Mouse (Mus musculus) right cerebral cortex, postnatal 4 days (tissue): ENCODE results near the gene Ttc26.

Experiments used
- DNase-seq: peaks from one replicate; pipeline ENCODE4 v3.0.0-alpha.2; 2022

Gene Ttc26

GRCm38 (mm10) chr6:38381129-38381771 is at the start of gene Ttc26:
Gene Ttc26, plus strand, starts transcription at chr6:38381469.
- DNase-seq: peak; percentile 89

- DNase-seq: no peak
These were observed 46.0 kb upstream of the Ttc26 start for GRCm38 (mm10) chr6:38335264-38335663.

GRCm38 (mm10) chr6:38337166-38337705 is 44.0 kb upstream of the Ttc26 start:
- DNase-seq: no peak

GRCm38 (mm10) chr6:38337951-38338350 is 43.3 kb upstream of the Ttc26 start:
- no peak for DNase-seq

- no peak for DNase-seq
These were observed 42.2 kb upstream of the Ttc26 start for GRCm38 (mm10) chr6:38339078-38339477.

GRCm38 (mm10) chr6:38341751-38342665 is 39.3 kb upstream of the Ttc26 start:
- DNase-seq: no peak

- no peak for DNase-seq
These were observed 38.6 kb upstream of the Ttc26 start for GRCm38 (mm10) chr6:38342666-38342992.

GRCm38 (mm10) chr6:38343581-38343980 is 37.7 kb upstream of the Ttc26 start:
- no peak for DNase-seq

- DNase-seq: no peak
These were observed 37.1 kb upstream of the Ttc26 start for GRCm38 (mm10) chr6:38344006-38344670.

GRCm38 (mm10) chr6:38345796-38346195 is 35.5 kb upstream of the Ttc26 start:
- no peak for DNase-seq

- DNase-seq: no peak
These were observed 33.4 kb upstream of the Ttc26 start for GRCm38 (mm10) chr6:38347875-38348274.

- DNase-seq: no peak
These were observed 32.3 kb upstream of the Ttc26 start for GRCm38 (mm10) chr6:38348811-38349453.

GRCm38 (mm10) chr6:38349806-38350205 is 31.5 kb upstream of the Ttc26 start:
- no peak for DNase-seq

- no peak for DNase-seq
These were observed 29.3 kb upstream of the Ttc26 start for GRCm38 (mm10) chr6:38351930-38352329.

GRCm38 (mm10) chr6:38352451-38352850 is 28.8 kb upstream of the Ttc26 start:
- DNase-seq: no peak

GRCm38 (mm10) chr6:38353181-38353580 is 28.1 kb upstream of the Ttc26 start:
- no peak for DNase-seq

- DNase-seq: peak; percentile 28
These were observed 27.2 kb upstream of the Ttc26 start, which contains the start of gene Zc3hav1 for GRCm38 (mm10) chr6:38353811-38354722. Gene Zc3hav1, minus strand, starts transcription at chr6:38354603.

- no peak for DNase-seq
These were observed 26.4 kb upstream of the Ttc26 start for GRCm38 (mm10) chr6:38354723-38355353.

GRCm38 (mm10) chr6:38355354-38355823 is 25.9 kb upstream of the Ttc26 start:
- no peak for DNase-seq

GRCm38 (mm10) chr6:38355862-38356261 is 25.4 kb upstream of the Ttc26 start:
- DNase-seq: no peak
